Mouse (Mus musculus) CD4-positive naive resting alpha-beta T cell, adult 76 days (primary cell): ENCODE measurements around the gene Upk3bl. TPM values are rescaled to one million over a fixed set of nuclear protein-coding genes. Genes with fewer than 3 reads are reported as not detected.

Experiments used
- total RNA-seq: library from RNA; stranded (reverse); gene quantifications from one replicate; pipeline ENCODE4 v1.2.4, GENCODE M21; 2023

Gene Upk3bl
- not detected for total RNA-seq

DNA sequence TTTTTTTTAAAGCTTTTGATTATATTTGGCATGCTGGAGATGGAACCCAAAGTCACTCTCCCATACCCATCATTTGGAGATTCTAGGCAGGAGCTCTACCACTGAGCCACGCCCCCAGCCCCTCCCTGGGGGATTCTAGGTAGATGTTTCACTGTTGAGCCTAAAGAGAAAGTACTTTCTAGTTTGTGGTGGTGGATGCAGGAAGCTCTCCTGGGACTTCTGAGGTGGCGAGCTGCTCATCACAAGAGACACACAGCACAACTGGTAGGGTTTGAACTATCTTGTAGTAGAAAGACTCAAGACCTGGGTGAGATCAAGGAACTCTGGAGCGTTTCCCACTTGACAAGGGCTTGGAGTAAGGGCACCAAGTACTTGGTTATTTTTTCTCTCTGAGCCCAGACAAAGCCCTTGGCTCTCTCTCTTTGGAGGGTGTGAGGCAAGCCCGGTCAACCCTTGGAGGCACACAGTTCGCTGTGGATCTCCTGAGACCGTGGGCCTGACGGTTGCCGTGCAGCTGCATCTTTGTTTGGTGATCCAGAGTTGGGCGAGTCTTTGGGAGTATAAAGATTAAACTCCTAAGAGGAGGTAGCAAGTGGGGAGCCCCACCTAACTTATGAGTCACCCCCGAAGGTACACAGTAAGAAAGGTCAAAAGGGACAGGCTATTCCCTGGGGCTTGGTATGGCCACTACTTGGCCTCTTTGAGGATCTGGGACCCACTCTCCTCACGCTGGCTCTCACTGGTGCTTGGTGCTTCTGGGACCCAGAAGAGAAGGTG is at the start of gene Upk3bl:
Gene Upk3bl (plus strand): TSS at position 192 of the 777 bp plus-strand sequence.

DNA sequence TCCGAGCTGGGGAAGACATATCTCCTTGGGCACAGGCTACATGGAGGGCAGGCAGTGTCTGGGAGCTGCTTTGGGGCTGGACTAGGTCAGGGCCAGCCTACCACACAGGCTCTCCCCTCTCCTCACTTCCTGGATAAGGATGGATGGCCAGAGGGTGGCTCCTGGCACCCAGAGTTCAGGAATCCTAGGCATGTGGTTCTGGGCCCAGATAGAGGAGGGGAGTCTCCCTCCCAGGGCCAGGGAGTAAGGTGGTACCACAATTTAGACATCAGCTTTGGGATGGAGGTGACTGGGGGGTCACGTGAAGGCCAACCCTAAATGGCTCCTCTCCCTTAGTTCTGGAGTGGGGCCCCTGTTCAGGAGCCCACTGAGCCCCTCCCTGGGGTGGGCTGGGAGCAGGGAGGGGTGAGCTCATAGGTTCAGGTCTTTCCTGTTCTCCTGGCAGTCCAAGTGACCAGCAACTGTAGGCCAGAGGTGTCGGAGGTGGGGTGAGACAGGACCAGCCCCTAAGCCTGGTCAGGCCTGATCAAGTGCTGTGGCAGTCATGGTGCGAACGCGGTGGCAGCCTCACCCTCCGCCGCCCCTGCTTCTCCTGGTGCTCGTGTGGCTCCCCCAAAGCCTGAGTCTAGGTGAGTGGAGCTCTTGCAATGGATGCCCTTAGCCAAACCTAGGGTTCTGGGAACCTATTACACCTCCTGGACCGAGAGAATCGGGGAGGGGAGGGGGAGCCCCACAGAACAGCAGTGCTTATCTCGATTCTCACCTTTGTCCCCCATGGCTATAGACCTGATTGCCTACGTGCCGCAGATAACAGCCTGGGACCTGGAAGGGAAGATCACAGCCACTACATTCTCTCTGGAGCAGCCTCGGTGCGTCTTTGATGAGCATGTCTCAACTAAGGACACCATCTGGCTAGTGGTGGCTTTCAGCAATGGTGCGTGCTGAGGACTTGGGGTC is 15.8 kb upstream of the Upk3bl start, which contains the start of gene Upk3b:
Gene Upk3b (plus strand): TSS at position 239 of the 957 bp plus-strand sequence.

DNA sequence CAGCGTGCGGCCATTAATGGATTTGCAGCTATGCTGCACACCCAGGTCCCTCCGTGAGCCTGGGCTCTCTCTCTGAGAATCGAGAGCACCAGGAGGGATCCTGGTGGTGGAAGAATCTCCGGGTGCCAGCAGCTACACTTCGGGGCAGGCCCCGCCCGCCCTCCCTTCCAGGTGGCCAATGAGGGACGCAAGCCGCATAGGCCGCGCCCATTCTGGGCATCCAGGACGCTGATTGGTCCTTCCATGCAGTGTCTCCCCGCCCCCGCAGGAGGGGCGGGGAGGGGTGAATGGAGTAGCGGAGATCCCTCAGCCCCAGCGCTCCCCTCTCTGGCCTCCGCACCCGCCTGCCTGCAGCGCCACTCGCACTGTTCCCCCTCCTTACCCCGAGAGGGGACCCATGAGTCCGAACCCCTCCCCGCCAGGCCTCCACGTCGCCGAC is 29.4 kb downstream of the Upk3bl start, which contains the start of gene Rasa4:
Gene Rasa4 (plus strand): TSS at position 248 of the 439 bp plus-strand sequence.

Other genes starting within 250 kb of the Upk3bl start
- not detected for gene Srrm3, start 247.6 kb upstream of the Upk3bl start, total RNA-seq
- gene Hspb1, start 166.6 kb upstream of the Upk3bl start, total RNA-seq: 0.67 TPM
- gene Ywhag, start 119.9 kb upstream of the Upk3bl start, total RNA-seq: 54.6 TPM
- not detected for gene Ssc4d, start 80.0 kb upstream of the Upk3bl start, total RNA-seq
- not detected for gene Zp3, start 74.4 kb upstream of the Upk3bl start, total RNA-seq
- 30.5 TPM for gene Dtx2, start 59.7 kb upstream of the Upk3bl start, total RNA-seq
- not detected for gene Upk3b, start 16.0 kb upstream of the Upk3bl start, total RNA-seq
- 8.0 TPM for gene Rasa4, start 29.4 kb downstream of the Upk3bl start, total RNA-seq
- 44.6 TPM for gene Polr2j, start 62.1 kb downstream of the Upk3bl start, total RNA-seq
- 41.4 TPM for gene Lrwd1, start 81.6 kb downstream of the Upk3bl start, total RNA-seq
- gene Alkbh4, start 81.7 kb downstream of the Upk3bl start, total RNA-seq: 24.5 TPM
- 168 TPM for gene Orai2, start 116.2 kb downstream of the Upk3bl start, total RNA-seq
- 29.5 TPM for gene Prkrip1, start 144.5 kb downstream of the Upk3bl start, total RNA-seq
- 2.2 TPM for gene Sh2b2, start 192.1 kb downstream of the Upk3bl start, total RNA-seq